Mouse (Mus musculus): ENCODE measurements around the gene Tas2r121.
A peak's percentile ranks its signal among the peaks of the same experiment; 100 is the strongest.
"Not testable (repeated sequence)": the region's sequence is repeated elsewhere in the genome, so short reads cannot be mapped to it uniquely, and the experiment has no call there.

Tas2r121 gene

GRCm38 (mm10) chr6:132700907-132701306 lies at the start of gene Tas2r121:
TSS of gene Tas2r121 (minus strand) at chr6:132701007.
- no peak for DNase-seq (ENCODE audit: low read depth)

GRCm38 (mm10) chr6:132750206-132750605 lies 49.4 kb upstream of the Tas2r121 start:
- DNase-seq (ENCODE audit: low read depth), result peak; percentile 26

GRCm38 (mm10) chr6:132737935-132738334 lies 37.1 kb upstream of the Tas2r121 start, which contains the start of gene Tas2r115:
TSS of gene Tas2r115 (minus strand) at chr6:132738035.
- DNase-seq (ENCODE audit: low read depth), result no peak

- DNase-seq (ENCODE audit: low read depth), result no peak
Observed at GRCm38 (mm10) chr6:132711828-132712227, 11.0 kb upstream of the Tas2r121 start, which contains the start of gene Tas2r122. TSS of gene Tas2r122 (minus strand) at chr6:132711928.

- not testable (repeated sequence) for DNase-seq (ENCODE audit: low read depth)
Observed at GRCm38 (mm10) chr6:132691596-132691995, 9.2 kb downstream of the Tas2r121 start.

- no peak for DNase-seq (ENCODE audit: low read depth)
Observed at GRCm38 (mm10) chr6:132656653-132657052, 44.2 kb downstream of the Tas2r121 start, which contains the start of gene Tas2r120. TSS of gene Tas2r120 (plus strand) at chr6:132656953.

GRCm38 (mm10) chr6:132651426-132651825 lies 49.4 kb downstream of the Tas2r121 start, which contains the start of gene A630073D07Rik:
TSS of gene A630073D07Rik (minus strand) at chr6:132651526.
- DNase-seq (ENCODE audit: low read depth), result no peak
